Mouse (Mus musculus): ENCODE data around the gene Crtc3.

GRCm38 (mm10) chr7:80631993-80632392 is 56.7 kb downstream of the Crtc3 start:
- TF ChIP-seq CTCF (IDR thresholded peaks at IDR 0.05; ENCODE audit: insufficient read depth, low read length) (no peak), POLR2A (IDR thresholded peaks at IDR 0.05; ENCODE audit: borderline replicate concordance, extremely low read depth, low read depth, low read length) (no peak)

Measured in lung, adult 2 months (tissue).